Mouse (Mus musculus): ENCODE data around the gene Rfesd. TPM values are rescaled to one million over a fixed set of nuclear protein-coding genes. Genes with fewer than 3 reads are reported as not detected.

The Rfesd gene
- total RNA-seq, 2 experiments from 2014 or later, result 19.4 to 20.7 TPM

- no peak for DNase-seq (ENCODE audit: low spot score in 2 of 2)
Observed at GRCm38 (mm10) chr13:75988096-75988495, 30.4 kb downstream of the Rfesd start.

- DNase-seq (ENCODE audit: low spot score in 2 of 2), result no peak
Observed at GRCm38 (mm10) chr13:75981901-75982300, 36.6 kb downstream of the Rfesd start.

GRCm38 (mm10) chr13:75976649-75977048 is 41.9 kb downstream of the Rfesd start:
- DNase-seq (ENCODE audit: low spot score in 2 of 2), result no peak

- no peak for DNase-seq (ENCODE audit: low spot score in 2 of 2)
Observed at GRCm38 (mm10) chr13:75976218-75976617, 42.3 kb downstream of the Rfesd start.

GRCm38 (mm10) chr13:75975629-75976028 is 42.9 kb downstream of the Rfesd start:
- no peak for DNase-seq (ENCODE audit: low spot score in 2 of 2)

GRCm38 (mm10) chr13:75974481-75974880 is 44.0 kb downstream of the Rfesd start:
- DNase-seq (ENCODE audit: low spot score in 2 of 2), result no peak

- DNase-seq (ENCODE audit: low spot score in 2 of 2), result no peak
Observed at GRCm38 (mm10) chr13:75966850-75967249, 51.7 kb downstream of the Rfesd start, which contains the start of gene Spata9. TSS of gene Spata9 (plus strand) at chr13:75967150.

- DNase-seq (ENCODE audit: low spot score in 2 of 2), result no peak
Observed at GRCm38 (mm10) chr13:75955357-75955992, 63.0 kb downstream of the Rfesd start.

Other genes starting within 250 kb of the Rfesd start
- gene Glrx, start 178.9 kb downstream of the Rfesd start, total RNA-seq (2021), result 10 to 100 TPM; 26.9 to 28.1 TPM
- gene Rhobtb3, start 74.8 kb downstream of the Rfesd start, total RNA-seq (2021), result 10 to 100 TPM; 22.1 to 24.1 TPM
- under 1 TPM in 1 of 2 experiments, not detected in 1; 0.48 TPM for gene Spata9, start 51.6 kb downstream of the Rfesd start, total RNA-seq (2021)
- gene Gpr150, start 38.3 kb upstream of the Rfesd start, total RNA-seq (2021), result under 1 TPM; 0.23 to 0.36 TPM
- 10 to 100 TPM in 1 of 2 experiments, 1 to 10 TPM in 1; 9.1 to 11.6 TPM for gene Arsk, start 79.9 kb upstream of the Rfesd start, total RNA-seq (2021)
- 10 to 100 TPM; 24.8 to 25.7 TPM for gene Ttc37, start 80.0 kb upstream of the Rfesd start, total RNA-seq (2021)

Measured in adrenal gland, postnatal 4 days (tissue).